Mouse (Mus musculus) heart, adult 2 months (tissue): ENCODE measurements around the gene Plscr1.

ENCODE experiments used
- CTCF ChIP-seq: fragments of 200-600 bp; IDR thresholded peaks from 2 replicates; pipeline ENCODE4 v1.8.1; 2022; ENCODE audit warnings: antibody characterized with exemption, mild to moderate bottlenecking, moderate library complexity
- EP300 ChIP-seq: fragments of 200-500 bp; IDR thresholded peaks from 2 replicates; pipeline ENCODE4 v1.6.1; 2011; ENCODE audit warnings: low read depth, low read length, control low read depth; ENCODE audit not compliant: insufficient read depth
- POLR2A ChIP-seq: fragments of 200-500 bp; IDR thresholded peaks from 2 replicates; pipeline ENCODE4 v1.6.1; 2011; ENCODE audit warnings: mild to moderate bottlenecking, low read depth, low read length, control low read depth; ENCODE audit not compliant: insufficient read depth

GRCm38 (mm10) chr9:92204397-92204796 is 45.2 kb upstream of the Plscr1 start:
- TF ChIP-seq CTCF, result no peak
- no peak for TF ChIP-seq EP300
- no peak for TF ChIP-seq POLR2A
